Mouse (Mus musculus): ENCODE data around the gene Dyrk3. TPM values are rescaled to one million over a fixed set of nuclear protein-coding genes. Genes with fewer than 3 reads are reported as not detected.

The Dyrk3 gene
- polyA plus RNA-seq, 1 experiment = 0.78 TPM

- WGBS = 90% methylated on average over 11 of the region's 11 CpGs
- Histone ChIP-seq H3K4me3 (ENCODE audit: control insufficient read depth, insufficient read depth, low read length) (no peak overlapping the region), H3K36me3 (ENCODE audit: control insufficient read depth, insufficient read depth, low read length) (no peaks in the 10 kb centered on the region), H3K27ac (ENCODE audit: control insufficient read depth, insufficient read depth, low read length) (no peak overlapping the region), H3K27me3 (ENCODE audit: control insufficient read depth, insufficient read depth, low read length) (no peaks in the 10 kb centered on the region), H3K4me1 (replicated peaks; ENCODE audit: control insufficient read depth, insufficient read depth, low read length) (peaks cover 32% of the 10 kb centered on the region)
- DNase-seq = no peak
- TF ChIP-seq POLR2A (IDR thresholded peaks at IDR 0.05; ENCODE audit: control insufficient read depth, extremely low read depth, insufficient read depth, low read length, poor library complexity) (no peak), CTCF (IDR thresholded peaks at IDR 0.05; ENCODE audit: borderline replicate concordance, control insufficient read depth, extremely low read depth, insufficient read depth, low read length, poor library complexity) (no peak)
Measured at GRCm38 (mm10) chr1:131088547-131088946, 49.6 kb downstream of the Dyrk3 start.

- TF ChIP-seq CTCF (IDR thresholded peaks at IDR 0.05; ENCODE audit: borderline replicate concordance, control insufficient read depth, extremely low read depth, insufficient read depth, low read length, poor library complexity) (no peak), POLR2A (IDR thresholded peaks at IDR 0.05; ENCODE audit: control insufficient read depth, extremely low read depth, insufficient read depth, low read length, poor library complexity) (no peak)
- Histone ChIP-seq H3K27me3 (ENCODE audit: control insufficient read depth, insufficient read depth, low read length) (no peaks in the 10 kb centered on the region), H3K36me3 (ENCODE audit: control insufficient read depth, insufficient read depth, low read length) (no peaks in the 10 kb centered on the region), H3K4me1 (replicated peaks; ENCODE audit: control insufficient read depth, insufficient read depth, low read length) (peaks cover 24% of the 10 kb centered on the region), H3K27ac (ENCODE audit: control insufficient read depth, insufficient read depth, low read length) (no peak overlapping the region), H3K4me3 (ENCODE audit: control insufficient read depth, insufficient read depth, low read length) (no peak overlapping the region)
- WGBS = 95% methylated on average over 7 of the region's 7 CpGs
- no peak for DNase-seq
Measured at GRCm38 (mm10) chr1:131086907-131087306, 51.2 kb downstream of the Dyrk3 start.

GRCm38 (mm10) chr1:131085957-131086739, 52.0 kb downstream of the Dyrk3 start:
- DNase-seq = no peak
- 69% methylated on average over 4 of the region's 4 CpGs for WGBS
- TF ChIP-seq CTCF (IDR thresholded peaks at IDR 0.05; ENCODE audit: borderline replicate concordance, control insufficient read depth, extremely low read depth, insufficient read depth, low read length, poor library complexity) (no peak), POLR2A (IDR thresholded peaks at IDR 0.05; ENCODE audit: control insufficient read depth, extremely low read depth, insufficient read depth, low read length, poor library complexity) (no peak)
- H3K4me3 ChIP-seq (ENCODE audit: control insufficient read depth, insufficient read depth, low read length) = no peak overlapping the region
- no peaks in the 10 kb centered on the region for H3K36me3 ChIP-seq (ENCODE audit: control insufficient read depth, insufficient read depth, low read length)
- H3K27ac ChIP-seq (ENCODE audit: control insufficient read depth, insufficient read depth, low read length) = no peak overlapping the region
- no peaks in the 10 kb centered on the region for H3K27me3 ChIP-seq (ENCODE audit: control insufficient read depth, insufficient read depth, low read length)
- peaks cover 27% of the 10 kb centered on the region for H3K4me1 ChIP-seq (replicated peaks; ENCODE audit: control insufficient read depth, insufficient read depth, low read length)

GRCm38 (mm10) chr1:131085272-131085671, 52.9 kb downstream of the Dyrk3 start:
- Histone ChIP-seq H3K27ac (ENCODE audit: control insufficient read depth, insufficient read depth, low read length) (no peak overlapping the region), H3K4me3 (ENCODE audit: control insufficient read depth, insufficient read depth, low read length) (no peak overlapping the region), H3K4me1 (replicated peaks; ENCODE audit: control insufficient read depth, insufficient read depth, low read length) (peaks cover 27% of the 10 kb centered on the region), H3K36me3 (ENCODE audit: control insufficient read depth, insufficient read depth, low read length) (no peaks in the 10 kb centered on the region), H3K27me3 (ENCODE audit: control insufficient read depth, insufficient read depth, low read length) (no peaks in the 10 kb centered on the region)
- 90% methylated on average over 3 of the region's 3 CpGs for WGBS
- TF ChIP-seq POLR2A (IDR thresholded peaks at IDR 0.05; ENCODE audit: control insufficient read depth, extremely low read depth, insufficient read depth, low read length, poor library complexity) (no peak), CTCF (IDR thresholded peaks at IDR 0.05; ENCODE audit: borderline replicate concordance, control insufficient read depth, extremely low read depth, insufficient read depth, low read length, poor library complexity) (no peak)
- no peak for DNase-seq

- Histone ChIP-seq H3K4me1 (replicated peaks; ENCODE audit: control insufficient read depth, insufficient read depth, low read length) (peaks cover 25% of the 10 kb centered on the region), H3K36me3 (ENCODE audit: control insufficient read depth, insufficient read depth, low read length) (no peaks in the 10 kb centered on the region), H3K27me3 (ENCODE audit: control insufficient read depth, insufficient read depth, low read length) (no peaks in the 10 kb centered on the region), H3K27ac (ENCODE audit: control insufficient read depth, insufficient read depth, low read length) (no peak overlapping the region), H3K4me3 (ENCODE audit: control insufficient read depth, insufficient read depth, low read length) (no peak overlapping the region)
- no peak for TF ChIP-seq POLR2A (IDR thresholded peaks at IDR 0.05; ENCODE audit: control insufficient read depth, extremely low read depth, insufficient read depth, low read length, poor library complexity)
- no peak for TF ChIP-seq CTCF (IDR thresholded peaks at IDR 0.05; ENCODE audit: borderline replicate concordance, control insufficient read depth, extremely low read depth, insufficient read depth, low read length, poor library complexity)
- DNase-seq = no peak
- WGBS = 69% methylated on average over 8 of the region's 8 CpGs
Measured at GRCm38 (mm10) chr1:131084289-131084688, 53.9 kb downstream of the Dyrk3 start.

- no peak overlapping the region for H3K27ac ChIP-seq (ENCODE audit: control insufficient read depth, insufficient read depth, low read length)
- H3K4me1 ChIP-seq (replicated peaks; ENCODE audit: control insufficient read depth, insufficient read depth, low read length) = peaks cover 30% of the 10 kb centered on the region
- 50% methylated on average over 4 of the region's 4 CpGs for WGBS
- TF ChIP-seq CTCF (IDR thresholded peaks at IDR 0.05; ENCODE audit: borderline replicate concordance, control insufficient read depth, extremely low read depth, insufficient read depth, low read length, poor library complexity) (no peak), POLR2A (IDR thresholded peaks at IDR 0.05; ENCODE audit: control insufficient read depth, extremely low read depth, insufficient read depth, low read length, poor library complexity) (no peak)
- H3K36me3 ChIP-seq (ENCODE audit: control insufficient read depth, insufficient read depth, low read length) = no peaks in the 10 kb centered on the region
- H3K4me3 ChIP-seq (ENCODE audit: control insufficient read depth, insufficient read depth, low read length) = no peak overlapping the region
- no peaks in the 10 kb centered on the region for H3K27me3 ChIP-seq (ENCODE audit: control insufficient read depth, insufficient read depth, low read length)
- no peak for DNase-seq
Measured at GRCm38 (mm10) chr1:131083609-131084008, 54.5 kb downstream of the Dyrk3 start.
